Mouse (Mus musculus) heart, adult 2 months (tissue): ENCODE measurements around the gene Nat8l.

Experiments used
- CTCF ChIP-seq: fragments of 200-600 bp; IDR thresholded peaks from 2 replicates; pipeline ENCODE4 v1.8.1; 2022; ENCODE audit warnings: antibody characterized with exemption, mild to moderate bottlenecking, moderate library complexity
- EP300 ChIP-seq: fragments of 200-500 bp; IDR thresholded peaks from 2 replicates; pipeline ENCODE4 v1.6.1; 2011; ENCODE audit warnings: low read depth, low read length, control low read depth; ENCODE audit not compliant: insufficient read depth
- POLR2A ChIP-seq: fragments of 200-500 bp; IDR thresholded peaks from 2 replicates; pipeline ENCODE4 v1.6.1; 2011; ENCODE audit warnings: mild to moderate bottlenecking, low read depth, low read length, control low read depth; ENCODE audit not compliant: insufficient read depth

DNA sequence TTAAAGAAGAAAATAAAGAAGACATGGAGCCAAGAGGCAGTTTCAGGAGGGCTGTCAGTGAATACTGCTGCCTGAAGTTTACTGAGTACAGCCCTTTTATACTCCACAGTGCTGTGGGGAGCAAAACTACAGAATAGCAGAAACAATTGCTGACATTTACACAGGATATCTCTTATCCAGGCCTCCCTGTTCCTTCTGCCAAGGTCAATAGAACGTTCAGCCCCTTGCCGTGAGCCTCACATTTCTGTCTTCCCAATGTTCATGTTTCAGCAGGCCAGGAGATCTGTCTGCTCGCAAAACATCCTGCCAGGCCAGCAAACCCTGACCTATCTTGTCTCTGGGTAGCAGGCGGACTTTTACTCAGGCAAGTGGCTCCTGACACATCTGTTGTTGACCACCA is 36.4 kb upstream of the Nat8l start:
- TF ChIP-seq CTCF (no peak), EP300 (no peak), POLR2A (no peak)
